Mouse (Mus musculus): ENCODE results near the gene Ankrd54. TPM values are rescaled to one million over a fixed set of nuclear protein-coding genes. Genes with fewer than 3 reads are reported as not detected.

Gene Ankrd54
- polyA plus RNA-seq, 1 experiment from 2014 or later, result 50.2 TPM

DNA sequence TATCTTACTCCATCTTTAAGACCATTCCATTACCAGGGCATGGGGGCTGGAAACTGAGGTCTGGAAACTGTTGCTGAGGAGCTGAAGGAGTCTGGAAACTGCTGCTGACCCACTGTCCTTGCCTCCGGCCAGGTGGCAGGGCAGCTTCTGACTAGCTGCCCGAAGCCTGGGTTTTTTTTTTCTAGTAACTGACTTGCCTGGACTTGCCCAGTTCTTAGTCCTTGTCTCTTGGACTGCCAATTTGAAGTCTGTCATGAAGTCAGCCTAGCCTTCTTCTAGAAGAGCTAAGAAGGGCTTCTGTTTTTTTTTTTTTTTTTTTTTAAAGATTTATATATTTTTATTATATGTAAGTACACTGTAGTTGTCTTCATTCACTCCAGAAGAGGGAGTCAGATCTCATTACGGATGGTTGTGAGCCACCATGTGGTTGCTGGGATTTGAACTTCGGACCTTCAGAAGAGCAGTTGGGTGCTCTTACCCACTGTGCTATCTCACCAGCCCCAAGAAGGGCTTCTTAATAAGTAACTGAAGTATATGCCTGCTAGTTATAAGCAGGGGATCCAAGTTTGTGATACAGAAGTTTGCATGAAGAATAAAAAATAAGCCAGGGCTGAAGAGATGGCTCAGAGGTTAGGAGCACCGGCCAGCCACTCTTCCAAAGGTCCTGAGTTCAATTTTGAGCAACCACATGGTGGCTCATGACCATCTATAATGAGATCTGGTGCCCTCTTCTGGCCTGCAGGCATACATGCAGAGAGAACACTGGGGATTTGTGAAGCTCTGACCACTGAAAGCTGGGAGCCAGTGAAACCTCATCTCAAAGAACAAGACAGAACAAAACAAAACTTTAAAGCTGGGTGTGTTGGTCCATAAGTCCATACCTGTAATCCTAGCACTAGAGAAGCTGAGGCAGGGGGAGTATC lies 8.7 kb upstream of the Ankrd54 start:
- Histone ChIP-seq H3K36me3 (ENCODE audit: control insufficient read depth, insufficient read depth, low read length) (peaks cover under 1% of the 10 kb centered on the region; the same call in 1 of the 2 replicates), H3K4me1 (ENCODE audit: control insufficient read depth, insufficient read depth, low read length) (peaks cover 12% of the 10 kb centered on the region), H3K4me3 (replicated peaks; ENCODE audit: low read depth, low read length) (no peak overlapping the region), H3K4me2 (ENCODE audit: low read length) (no peak overlapping the region), H3K27ac (replicated peaks; ENCODE audit: low read depth, low read length) (no peak overlapping the region), H3K9ac (replicated peaks; ENCODE audit: low read length) (no peak overlapping the region), H3K9me3 (ENCODE audit: control insufficient read depth, low read length) (no peaks in the 10 kb centered on the region), H3K27me3 (ENCODE audit: control insufficient read depth, insufficient read depth, low read length) (no peaks in the 10 kb centered on the region)
- no peak for ATAC-seq (ENCODE audit: low FRiP score, low TSS enrichment)
- peak; percentile 42 for DNase-seq
- 70% methylated on average over 5 of the region's 5 CpGs for WGBS

DNA sequence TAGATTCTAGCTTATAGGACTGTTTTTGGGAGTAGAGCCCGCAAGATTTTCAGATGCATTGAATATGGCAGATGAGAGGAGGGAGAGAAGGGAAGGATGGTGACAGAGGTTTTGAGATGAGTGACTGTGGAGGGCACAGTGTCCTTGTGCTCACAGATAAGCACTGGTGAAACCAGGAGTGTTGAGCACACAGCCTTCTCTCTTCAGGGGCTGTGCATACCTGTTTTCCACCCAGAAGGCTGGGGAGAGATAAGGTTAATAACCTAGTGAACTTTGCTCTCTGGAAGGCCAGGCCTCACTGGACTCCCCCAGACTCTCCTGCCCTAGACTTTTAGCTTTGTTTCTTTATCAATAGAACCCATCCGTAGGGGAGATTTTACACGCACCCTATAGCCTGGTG lies 5.7 kb upstream of the Ankrd54 start:
- Histone ChIP-seq H3K27ac (replicated peaks; ENCODE audit: low read depth, low read length) (no peak overlapping the region), H3K9me3 (ENCODE audit: control insufficient read depth, low read length) (no peaks in the 10 kb centered on the region), H3K9ac (replicated peaks; ENCODE audit: low read length) (no peak overlapping the region), H3K36me3 (ENCODE audit: control insufficient read depth, insufficient read depth, low read length) (no peaks in the 10 kb centered on the region), H3K4me3 (replicated peaks; ENCODE audit: low read depth, low read length) (no peak overlapping the region), H3K4me1 (ENCODE audit: control insufficient read depth, insufficient read depth, low read length) (peaks cover 3% of the 10 kb centered on the region), H3K27me3 (ENCODE audit: control insufficient read depth, insufficient read depth, low read length) (no peaks in the 10 kb centered on the region), H3K4me2 (ENCODE audit: low read length) (no peak overlapping the region)
- no peak for ATAC-seq (ENCODE audit: low FRiP score, low TSS enrichment)
- WGBS, result 80% methylated on average over 3 of the region's 3 CpGs
- no peak for DNase-seq

DNA sequence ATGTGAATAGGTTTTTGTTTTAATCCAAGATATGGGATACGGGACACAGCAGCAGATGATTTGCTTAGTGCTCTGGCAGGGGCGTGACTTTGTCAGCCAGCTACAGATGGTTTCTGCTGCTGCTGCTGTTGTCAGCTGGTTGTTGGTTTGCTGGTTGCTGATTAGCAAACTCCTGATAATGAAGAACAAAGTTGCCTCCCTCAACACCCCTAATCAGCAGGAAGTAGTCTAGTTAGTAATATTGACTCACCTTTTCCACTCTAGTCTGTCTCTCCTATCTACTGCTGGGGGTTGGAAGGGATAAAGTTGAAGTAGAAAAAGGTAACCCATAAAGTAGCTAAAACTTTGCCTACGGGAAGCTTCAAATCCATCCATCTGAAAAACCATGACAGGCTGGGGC lies 4.9 kb upstream of the Ankrd54 start:
- 85% methylated on average over 3 of the region's 3 CpGs for WGBS

DNA sequence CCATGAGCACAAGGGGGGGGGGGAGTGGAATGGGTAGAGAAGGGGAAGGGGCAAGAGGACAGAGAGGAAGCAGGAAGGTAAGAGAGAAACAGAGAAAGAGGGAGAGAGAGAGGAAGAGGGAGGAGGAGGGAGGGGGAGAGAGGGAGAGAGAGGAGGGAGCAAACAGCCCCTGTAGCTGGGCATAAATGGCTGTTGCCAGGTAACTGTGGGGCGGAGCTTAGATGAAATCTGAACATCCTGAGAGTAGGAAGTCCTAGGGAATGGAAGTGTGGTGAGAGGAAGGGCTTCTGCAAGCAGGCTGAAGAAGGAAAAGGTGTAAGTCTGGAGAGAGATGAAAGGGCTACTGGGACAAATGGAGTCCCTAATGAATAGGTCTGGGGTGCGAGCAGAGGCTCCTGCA lies 3.6 kb upstream of the Ankrd54 start:
- Histone ChIP-seq H3K4me1 (ENCODE audit: control insufficient read depth, insufficient read depth, low read length) (peaks cover 10% of the 10 kb centered on the region), H3K36me3 (ENCODE audit: control insufficient read depth, insufficient read depth, low read length) (no peaks in the 10 kb centered on the region), H3K27me3 (ENCODE audit: control insufficient read depth, insufficient read depth, low read length) (no peaks in the 10 kb centered on the region), H3K9ac (replicated peaks; ENCODE audit: low read length) (no peak overlapping the region), H3K27ac (replicated peaks; ENCODE audit: low read depth, low read length) (no peak overlapping the region), H3K4me2 (ENCODE audit: low read length) (no peak overlapping the region), H3K9me3 (ENCODE audit: control insufficient read depth, low read length) (no peaks in the 10 kb centered on the region), H3K4me3 (replicated peaks; ENCODE audit: low read depth, low read length) (no peak overlapping the region)
- DNase-seq (no peak), ATAC-seq (ENCODE audit: low FRiP score, low TSS enrichment) (no peak)
- WGBS, result 59% methylated on average over 2 of the region's 2 CpGs

More for the DNA sequence above, 4.9 kb upstream of the Ankrd54 start:
- DNase-seq, result no peak
- no peak for ATAC-seq (ENCODE audit: low FRiP score, low TSS enrichment)
- Histone ChIP-seq H3K9ac (replicated peaks; ENCODE audit: low read length) (no peak overlapping the region), H3K4me2 (ENCODE audit: low read length) (no peak overlapping the region), H3K4me1 (ENCODE audit: control insufficient read depth, insufficient read depth, low read length) (peaks cover 5% of the 10 kb centered on the region), H3K4me3 (replicated peaks; ENCODE audit: low read depth, low read length) (no peak overlapping the region), H3K36me3 (ENCODE audit: control insufficient read depth, insufficient read depth, low read length) (no peaks in the 10 kb centered on the region), H3K9me3 (ENCODE audit: control insufficient read depth, low read length) (no peaks in the 10 kb centered on the region), H3K27me3 (ENCODE audit: control insufficient read depth, insufficient read depth, low read length) (no peaks in the 10 kb centered on the region), H3K27ac (replicated peaks; ENCODE audit: low read depth, low read length) (no peak overlapping the region)

DNA sequence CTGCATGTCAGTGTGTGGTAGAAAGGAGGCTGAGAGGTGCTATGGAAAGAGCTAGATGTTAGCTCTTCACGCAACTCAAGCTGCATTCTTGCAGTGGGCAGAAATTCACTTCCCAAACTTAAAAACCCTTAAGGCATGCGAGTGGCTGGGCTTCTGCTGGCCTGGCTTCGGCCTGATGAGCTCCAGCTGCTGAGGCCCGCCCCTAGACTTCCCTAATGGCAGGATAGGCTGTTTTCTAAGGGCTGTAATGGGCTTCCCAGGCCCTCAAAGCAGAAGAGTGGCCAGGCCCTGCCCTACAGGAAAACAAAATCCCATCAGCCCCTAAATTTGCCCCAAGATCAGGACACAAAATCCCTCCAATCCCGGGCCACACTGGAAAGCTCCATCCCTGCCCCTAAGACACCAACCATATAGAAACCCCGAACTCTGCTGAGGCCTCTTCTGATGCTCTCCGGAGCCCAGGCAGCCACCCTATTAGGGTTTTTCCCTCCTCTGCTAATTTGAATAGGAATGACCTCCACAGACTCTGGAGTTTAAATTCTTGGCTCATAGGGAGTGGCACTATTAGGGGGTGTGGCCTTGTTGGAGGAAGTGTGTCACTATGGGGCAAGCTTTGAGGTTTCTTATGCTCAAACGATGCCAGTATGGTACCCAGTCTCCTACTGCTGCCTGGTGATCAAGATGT lies 2.5 kb upstream of the Ankrd54 start:
- no peak overlapping the region for H3K27ac ChIP-seq (replicated peaks; ENCODE audit: low read depth, low read length)
- H3K4me3 ChIP-seq (replicated peaks; ENCODE audit: low read depth, low read length), result no peak overlapping the region
- H3K36me3 ChIP-seq (ENCODE audit: control insufficient read depth, insufficient read depth, low read length), result peaks cover 6% of the 10 kb centered on the region
- H3K9me3 ChIP-seq (ENCODE audit: control insufficient read depth, low read length), result no peaks in the 10 kb centered on the region
- H3K27me3 ChIP-seq (ENCODE audit: control insufficient read depth, insufficient read depth, low read length), result no peaks in the 10 kb centered on the region
- ATAC-seq (ENCODE audit: low FRiP score, low TSS enrichment) (no peak), DNase-seq (no peak)
- H3K9ac ChIP-seq (replicated peaks; ENCODE audit: low read length), result no peak overlapping the region
- H3K4me2 ChIP-seq (ENCODE audit: low read length), result no peak overlapping the region
- peaks cover 10% of the 10 kb centered on the region for H3K4me1 ChIP-seq (ENCODE audit: control insufficient read depth, insufficient read depth, low read length)
- 70% methylated on average over 8 of the region's 8 CpGs for WGBS

DNA sequence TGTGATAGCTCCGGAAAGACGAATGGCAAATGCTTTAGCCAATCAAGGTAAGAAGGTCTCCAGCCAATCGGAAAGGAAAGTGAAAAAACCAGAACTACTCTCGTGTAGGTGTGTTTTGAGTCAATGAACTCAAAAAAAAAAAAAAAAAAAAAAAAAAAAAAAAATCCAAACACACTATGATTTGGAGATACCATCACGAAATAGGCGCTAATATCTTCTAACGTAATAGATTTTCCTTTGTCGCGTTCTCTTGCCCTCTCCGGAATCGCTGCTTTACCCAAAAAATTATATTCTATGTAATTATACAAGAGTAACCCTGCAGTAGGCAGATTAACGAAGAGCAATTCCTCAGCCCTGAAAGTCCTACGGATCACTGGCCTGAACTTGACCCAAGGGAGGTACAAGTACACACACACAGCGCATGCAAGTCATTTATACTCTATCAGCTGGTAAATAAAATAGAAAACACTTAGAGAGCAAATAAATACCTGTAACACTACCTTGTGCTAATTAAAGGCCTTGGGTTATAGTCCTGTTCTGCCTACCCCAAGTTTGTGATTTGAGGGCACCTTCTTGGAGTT lies 557 bp upstream of the Ankrd54 start:
- peaks cover 26% of the 10 kb centered on the region for H3K36me3 ChIP-seq (ENCODE audit: control insufficient read depth, insufficient read depth, low read length)
- peak overlapping the region; percentile 53 for H3K4me2 ChIP-seq (ENCODE audit: low read length)
- H3K4me1 ChIP-seq (ENCODE audit: control insufficient read depth, insufficient read depth, low read length), result peaks cover 10% of the 10 kb centered on the region
- H3K27me3 ChIP-seq (ENCODE audit: control insufficient read depth, insufficient read depth, low read length), result no peaks in the 10 kb centered on the region
- 10% methylated on average over 14 of the region's 14 CpGs for WGBS
- H3K9ac ChIP-seq (replicated peaks; ENCODE audit: low read length), result no peak overlapping the region; the same call in 1 of the 2 replicates
- no peak for ATAC-seq (ENCODE audit: low FRiP score, low TSS enrichment)
- H3K9me3 ChIP-seq (ENCODE audit: control insufficient read depth, low read length), result no peaks in the 10 kb centered on the region
- H3K27ac ChIP-seq (replicated peaks; ENCODE audit: low read depth, low read length), result peak overlapping the region; percentile 32; the same call in 1 of the 2 replicates
- H3K4me3 ChIP-seq (replicated peaks; ENCODE audit: low read depth, low read length), result peak overlapping the region; percentile 27
- no peak for DNase-seq

DNA sequence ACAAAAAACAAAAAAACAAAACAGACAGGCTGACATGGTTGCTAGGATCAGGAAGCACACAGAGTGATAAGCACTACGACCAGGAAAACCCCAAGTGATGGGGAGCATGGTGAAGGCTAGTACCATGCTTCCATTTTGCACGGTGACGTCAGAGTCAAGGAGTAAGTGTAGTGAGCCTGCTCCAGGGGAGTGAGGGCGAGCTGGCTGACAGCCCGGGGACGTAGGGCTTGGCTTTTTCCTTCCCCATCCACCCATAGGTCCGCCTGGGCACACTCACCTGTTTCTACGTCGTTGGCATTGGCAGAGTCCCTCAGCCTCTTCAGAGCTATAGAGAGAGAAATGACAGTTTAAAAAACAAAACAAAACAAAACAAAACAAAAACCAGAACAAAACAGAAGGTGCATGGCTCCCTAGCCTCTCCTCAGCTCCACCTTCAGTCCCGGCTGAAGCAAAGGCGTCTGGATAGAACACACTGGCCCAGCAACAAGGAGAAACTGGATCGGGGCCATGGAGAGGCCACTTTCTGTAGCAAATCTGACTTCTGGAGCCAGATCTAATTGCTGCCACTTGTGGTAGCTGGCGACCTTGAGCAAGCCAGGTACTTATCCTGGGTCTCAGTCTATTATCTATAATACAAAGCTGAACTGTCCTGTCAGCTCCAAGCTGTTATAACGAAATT lies 1.7 kb downstream of the Ankrd54 start:
- 86% methylated on average over 14 of the region's 14 CpGs for WGBS
- DNase-seq (no peak), ATAC-seq (ENCODE audit: low FRiP score, low TSS enrichment) (no peak)
- Histone ChIP-seq H3K4me3 (replicated peaks; ENCODE audit: low read depth, low read length) (no peak overlapping the region), H3K27me3 (ENCODE audit: control insufficient read depth, insufficient read depth, low read length) (no peaks in the 10 kb centered on the region), H3K9ac (replicated peaks; ENCODE audit: low read length) (no peak overlapping the region), H3K4me2 (ENCODE audit: low read length) (peak overlapping the region; percentile 84; the same call in 1 of the 2 replicates), H3K9me3 (ENCODE audit: control insufficient read depth, low read length) (no peaks in the 10 kb centered on the region), H3K36me3 (ENCODE audit: control insufficient read depth, insufficient read depth, low read length) (peaks cover 47% of the 10 kb centered on the region), H3K27ac (replicated peaks; ENCODE audit: low read depth, low read length) (no peak overlapping the region), H3K4me1 (ENCODE audit: control insufficient read depth, insufficient read depth, low read length) (peaks cover 10% of the 10 kb centered on the region)

DNA sequence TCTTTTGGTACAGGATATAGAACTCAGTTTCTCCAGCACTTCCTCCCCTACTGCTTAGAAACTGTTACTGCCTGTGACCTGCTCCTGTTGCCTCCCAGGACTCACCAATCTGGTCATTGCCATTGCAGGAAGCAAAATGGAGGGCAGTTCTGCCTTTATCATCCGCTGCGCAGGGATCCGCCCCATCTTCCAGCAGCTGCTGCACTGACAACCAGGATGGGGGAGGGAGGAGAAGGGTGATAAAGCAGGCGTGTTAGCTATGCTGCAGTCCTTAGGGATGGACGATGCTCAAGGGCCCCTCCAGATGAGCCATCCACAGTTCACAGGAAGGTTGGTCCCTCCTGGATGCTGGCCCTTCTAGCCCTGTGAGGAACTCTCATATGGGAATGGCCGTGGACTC lies 4.8 kb downstream of the Ankrd54 start:
- Histone ChIP-seq H3K4me3 (replicated peaks; ENCODE audit: low read depth, low read length) (no peak overlapping the region), H3K27me3 (ENCODE audit: control insufficient read depth, insufficient read depth, low read length) (no peaks in the 10 kb centered on the region), H3K9me3 (ENCODE audit: control insufficient read depth, low read length) (no peaks in the 10 kb centered on the region), H3K4me1 (ENCODE audit: control insufficient read depth, insufficient read depth, low read length) (peaks cover 4% of the 10 kb centered on the region; the same call in 1 of the 2 replicates), H3K9ac (replicated peaks; ENCODE audit: low read length) (no peak overlapping the region), H3K27ac (replicated peaks; ENCODE audit: low read depth, low read length) (no peak overlapping the region), H3K4me2 (ENCODE audit: low read length) (no peak overlapping the region), H3K36me3 (ENCODE audit: control insufficient read depth, insufficient read depth, low read length) (peaks cover 79% of the 10 kb centered on the region)
- DNase-seq (no peak), ATAC-seq (ENCODE audit: low FRiP score, low TSS enrichment) (no peak)
- WGBS, result 89% methylated on average over 6 of the region's 6 CpGs
